Mouse (Mus musculus): ENCODE measurements around the gene Nebl.

DNA sequence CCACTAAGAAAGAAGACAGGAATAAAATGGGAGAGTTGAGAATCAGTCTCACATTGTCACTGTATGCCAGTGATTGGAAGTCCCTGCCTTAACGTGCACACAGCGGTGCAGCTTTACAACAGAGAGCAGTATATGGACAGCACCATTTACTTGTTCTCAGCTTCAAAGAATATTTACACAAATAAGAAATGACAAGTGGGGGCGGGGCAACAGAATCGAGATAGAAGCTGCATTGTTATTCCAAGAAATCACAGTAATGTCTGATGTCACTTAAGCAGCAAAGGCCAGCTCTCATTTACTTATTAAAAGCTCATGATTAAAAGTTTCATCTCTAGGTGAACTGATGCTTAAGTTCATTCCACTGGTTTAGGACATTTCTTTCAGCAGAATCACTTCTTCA lies 328.8 kb downstream of the Nebl start:
- TF ChIP-seq POLR2A (IDR thresholded peaks at IDR 0.05; ENCODE audit: control insufficient read depth, extremely low read depth, insufficient read depth, low read length, poor library complexity) (no peak), CTCF (IDR thresholded peaks at IDR 0.05; ENCODE audit: borderline replicate concordance, control insufficient read depth, extremely low read depth, insufficient read depth, low read length, poor library complexity) (no peak)
